Mouse (Mus musculus) 3T3-L1 (cell line): ENCODE data around the gene Bst2.

ENCODE experiments used
- DNase-seq: peaks from one replicate; pipeline ENCODE4 v3.0.0-alpha.2; 2015; ENCODE audit warnings: low read depth, low spot score

The Bst2 gene

DNA sequence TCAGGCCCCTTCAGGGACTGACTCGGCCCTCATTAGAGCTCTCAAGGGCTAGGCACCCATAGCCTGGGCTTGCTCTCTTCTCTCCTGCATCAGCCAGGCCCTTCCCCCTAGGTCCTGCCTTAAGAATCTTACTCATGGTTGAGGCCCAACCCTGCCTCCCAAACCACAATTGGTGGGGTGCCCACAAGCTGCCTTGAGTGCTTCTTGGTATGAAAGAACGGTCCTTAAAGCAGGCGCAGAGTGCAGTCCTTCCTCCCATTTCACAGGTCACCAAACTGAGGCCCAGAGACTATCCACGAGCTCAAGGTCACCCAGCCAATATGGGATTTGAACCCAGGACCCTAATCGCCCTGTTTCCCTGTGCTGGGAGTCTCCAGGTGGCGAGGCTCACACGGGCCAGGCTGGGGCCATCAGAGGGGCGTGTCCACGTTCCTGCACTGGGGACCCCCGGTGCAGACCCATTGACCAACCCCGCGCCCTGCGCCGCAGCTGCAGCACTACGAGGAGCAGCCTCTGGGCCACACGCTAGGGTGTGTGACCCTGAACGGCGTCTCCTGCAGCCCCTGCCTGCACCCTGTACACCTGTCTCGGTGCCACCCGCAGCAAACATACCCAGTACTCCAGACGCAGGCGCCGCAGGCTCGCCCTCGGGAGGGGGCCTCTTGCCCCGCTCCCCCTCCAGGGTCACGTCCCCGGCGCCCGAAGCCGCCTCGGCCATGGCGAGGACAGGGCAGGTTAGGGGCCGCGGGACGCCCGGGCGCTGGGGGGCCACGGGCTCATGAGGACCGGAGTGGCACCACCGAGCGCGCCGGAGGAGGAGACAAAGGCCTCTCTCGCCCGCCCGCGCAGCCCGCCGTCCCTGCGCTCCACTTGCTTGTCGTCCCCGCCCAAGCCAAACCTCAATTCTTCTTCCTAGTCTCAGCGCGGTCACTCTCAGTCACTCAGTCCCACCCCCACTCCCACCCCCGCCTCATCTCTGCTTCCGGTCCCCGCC lies 51.8 kb downstream of the Bst2 start, which contains the start of gene Ano8:
TSS of gene Ano8 (minus strand) at position 822 of the 994 bp plus-strand sequence.
- DNase-seq, result peak; percentile 90

DNA sequence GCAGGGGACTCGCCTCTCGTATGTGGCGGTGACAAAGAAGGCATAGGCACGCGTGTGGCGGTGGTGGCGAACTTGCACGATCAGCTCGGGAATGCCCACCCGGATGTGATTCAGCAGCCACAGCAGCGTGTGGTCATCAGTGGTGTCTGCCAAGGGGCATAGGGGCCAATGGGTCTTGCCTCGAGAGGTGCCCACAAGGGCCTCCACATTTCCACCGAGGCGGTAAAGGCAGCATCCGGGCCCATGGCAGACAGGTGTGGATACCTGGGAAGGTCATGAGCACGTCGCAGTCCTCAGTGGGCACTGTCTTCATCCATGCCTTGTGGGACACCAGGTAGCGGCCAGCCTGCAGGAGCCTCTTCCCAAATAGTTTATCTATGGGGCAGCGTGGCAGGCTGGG lies 52.5 kb downstream of the Bst2 start:
- no peak for DNase-seq
